Mouse (Mus musculus): ENCODE results near the gene Alkbh5. TPM values are rescaled to one million over a fixed set of nuclear protein-coding genes. Genes with fewer than 3 reads are reported as not detected.
"Not testable (repeated sequence)": the region's sequence is repeated elsewhere in the genome, so short reads cannot be mapped to it uniquely, and the experiment has no call there.

Gene Alkbh5
- polyA plus RNA-seq, 1 experiment = 17.0 TPM

DNA sequence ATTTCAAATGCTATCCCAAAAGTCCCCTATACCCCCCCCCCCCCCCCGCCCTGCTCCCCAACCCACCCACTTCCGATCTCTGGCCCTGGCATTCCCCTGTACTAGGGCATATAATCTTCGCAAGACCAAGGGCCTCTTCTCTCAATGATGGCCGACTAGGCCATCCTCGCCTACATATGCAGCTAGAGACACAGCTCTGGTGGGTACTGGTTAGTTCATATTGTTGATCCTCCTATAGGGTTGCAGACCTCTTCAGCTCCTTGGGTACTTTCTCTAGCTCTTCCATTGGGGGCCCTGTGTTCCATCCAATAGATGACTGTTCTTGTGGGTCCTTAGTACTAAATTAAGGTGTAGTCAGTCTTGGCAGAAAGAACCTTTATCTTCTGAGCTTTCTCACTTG lies 7.0 kb downstream of the Alkbh5 start:
- not testable (repeated sequence) for DNase-seq (ENCODE audit: low spot score)

GRCm38 (mm10) chr11:60545433-60545832 lies 9.3 kb downstream of the Alkbh5 start:
- no peak for DNase-seq (ENCODE audit: low spot score)

GRCm38 (mm10) chr11:60548112-60548511 lies 11.9 kb downstream of the Alkbh5 start:
- DNase-seq (ENCODE audit: low spot score) = no peak

DNA sequence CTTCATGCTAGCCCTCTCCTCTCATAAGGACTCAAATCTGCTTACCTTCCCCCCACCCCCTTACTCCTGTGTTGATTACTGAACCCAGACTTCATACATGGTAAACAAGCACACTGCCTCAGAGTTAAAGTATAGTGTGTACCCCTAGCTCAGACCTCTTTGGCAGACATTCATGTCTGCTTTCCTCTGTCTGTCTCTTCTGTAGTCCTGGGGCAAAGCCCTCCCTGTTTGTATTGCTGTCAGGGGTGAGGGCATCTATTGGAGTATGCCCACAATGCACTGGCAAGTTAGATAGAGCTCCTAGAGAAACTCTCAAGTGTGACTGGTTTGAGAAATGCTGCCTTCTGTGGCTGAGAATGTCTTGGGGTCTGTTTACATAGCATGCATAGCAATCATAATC lies 16.9 kb downstream of the Alkbh5 start:
- no peak for DNase-seq (ENCODE audit: low spot score)

GRCm38 (mm10) chr11:60557675-60558074 lies 21.5 kb downstream of the Alkbh5 start:
- no peak for DNase-seq (ENCODE audit: low spot score)

DNA sequence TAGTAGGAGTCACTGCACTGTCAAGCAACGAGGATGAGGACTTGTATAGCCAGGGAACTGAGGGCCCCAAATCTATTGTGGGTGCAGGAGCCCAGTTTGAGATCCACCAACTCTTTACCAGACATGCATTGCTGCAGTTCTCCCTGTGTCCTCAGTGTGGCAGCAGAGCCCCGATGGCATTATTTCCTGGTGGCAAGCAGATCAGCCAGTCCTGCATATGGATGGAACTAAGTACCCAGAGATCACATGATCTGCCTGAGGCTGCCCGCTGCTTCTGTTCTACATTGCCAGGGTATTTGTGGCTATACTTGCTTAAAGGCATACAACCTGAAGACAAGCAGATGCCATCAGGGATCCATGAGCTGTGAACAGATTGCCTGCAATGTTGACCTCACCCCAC lies 23.2 kb downstream of the Alkbh5 start:
- peak; percentile 38 for DNase-seq (ENCODE audit: low spot score)

GRCm38 (mm10) chr11:60574006-60574405 lies 37.8 kb downstream of the Alkbh5 start:
- DNase-seq (ENCODE audit: low spot score) = not testable (repeated sequence)

Other genes starting within 250 kb of the Alkbh5 start
- 71.5 and 86.7 TPM in 2 replicates for gene Tom1l2, start 183.5 kb upstream of the Alkbh5 start, polyA plus RNA-seq (2012; rRNA removed)
- 2.3 and 2.7 TPM in 2 replicates for gene Drc3, start 183.1 kb upstream of the Alkbh5 start, polyA plus RNA-seq (2012; rRNA removed)
- gene Gid4, start 119.2 kb upstream of the Alkbh5 start, polyA plus RNA-seq (2012; rRNA removed) = 21.5 and 28.1 TPM in 2 replicates
- gene Atpaf2, start 117.9 kb upstream of the Alkbh5 start, polyA plus RNA-seq (2012; rRNA removed) = 24.9 and 25.3 TPM in 2 replicates
- 46.2 and 49.0 TPM in 2 replicates for gene Drg2, start 81.8 kb upstream of the Alkbh5 start, polyA plus RNA-seq (2012; rRNA removed)
- 0.03 and 0.06 TPM in 2 replicates for gene Myo15, start 67.0 kb upstream of the Alkbh5 start, polyA plus RNA-seq (2012; rRNA removed)
- gene Llgl1, start 163.3 kb downstream of the Alkbh5 start, polyA plus RNA-seq (2012; rRNA removed) = 26.5 and 28.2 TPM in 2 replicates
- 175 and 179 TPM in 2 replicates for gene Flii, start 190.9 kb downstream of the Alkbh5 start, polyA plus RNA-seq (2012; rRNA removed)
- gene Mief2, start 192.0 kb downstream of the Alkbh5 start, polyA plus RNA-seq (2012; rRNA removed) = 15.9 and 18.0 TPM in 2 replicates
- 7.3 and 7.9 TPM in 2 replicates for gene Top3a, start 241.0 kb downstream of the Alkbh5 start, polyA plus RNA-seq (2012; rRNA removed)
- gene Smcr8, start 241.1 kb downstream of the Alkbh5 start, polyA plus RNA-seq (2012; rRNA removed) = 8.2 and 8.9 TPM in 2 replicates